Mouse (Mus musculus) liver, embryonic 13.5 days (tissue): ENCODE results near the gene Cfap97. TPM values are rescaled to one million over a fixed set of nuclear protein-coding genes. Genes with fewer than 3 reads are reported as not detected.
"Not testable (repeated sequence)": the region's sequence is repeated elsewhere in the genome, so short reads cannot be mapped to it uniquely, and the experiment has no call there.

Experiments
- ATAC-seq: fragments of 200-750 bp; cut with Nextera tagmentation; 2 replicates; pipeline ENCODE4 v1.8.0; 2017; ENCODE audit warnings: low read depth, mild to moderate bottlenecking, moderate number of reproducible peaks, moderate library complexity
- DNase-seq: peaks from one replicate; pipeline ENCODE4 v3.0.0; 2022
- H3K27ac ChIP-seq: fragments of 300-500 bp; sonication (generic); 2 replicates; pipeline ENCODE4 v1.5.1; 2015; ENCODE audit warnings: moderate library complexity, mild to moderate bottlenecking, inconsistent platforms
- H3K27me3 ChIP-seq: fragments of 300-500 bp; sonication (generic); 2 replicates; pipeline ENCODE4 v1.6.1; 2015; ENCODE audit warnings: mild to moderate bottlenecking, inconsistent platforms
- H3K36me3 ChIP-seq: fragments of 300-500 bp; sonication (generic); 2 replicates; pipeline ENCODE4 v1.6.1; 2015; ENCODE audit warnings: mild to moderate bottlenecking, inconsistent platforms
- H3K4me1 ChIP-seq: fragments of 300-500 bp; sonication (generic); replicated peaks from 2 replicates; pipeline ENCODE4 v1.6.1; 2015; ENCODE audit warnings: inconsistent platforms
- H3K4me2 ChIP-seq: fragments of 300-500 bp; sonication (generic); 2 replicates; pipeline ENCODE4 v1.6.1; 2015; ENCODE audit warnings: inconsistent platforms, mild to moderate bottlenecking, moderate library complexity
- H3K4me3 ChIP-seq: fragments of 300-500 bp; sonication (generic); replicated peaks from 2 replicates; pipeline ENCODE4 v1.5.1; 2015; ENCODE audit warnings: mild to moderate bottlenecking, inconsistent platforms
- H3K9ac ChIP-seq: fragments of 300-500 bp; sonication (generic); 2 replicates; pipeline ENCODE4 v1.6.1; 2015; ENCODE audit warnings: mild to moderate bottlenecking, inconsistent platforms
- H3K9me3 ChIP-seq: fragments of 300-500 bp; sonication (generic); replicated peaks from 2 replicates; pipeline ENCODE4 v1.6.1; 2016; ENCODE audit warnings: inconsistent platforms
- WGBS: fragments of 180-500 bp; shearing (Covaris S2); methylation state at CpG from one replicate; pipeline ENCODE4 v1.1.7; 2015; ENCODE audit not compliant: insufficient replicate concordance; 5-methylcytosine and 5-hydroxymethylcytosine counted together
- polyA plus RNA-seq: library from polyadenylated mRNA; unstranded; fragments of >200 nt; fragmentation: Nextera tagmentation; extraction: Ambion mirVana; gene quantifications from 2 replicates; pipeline ENCODE4 v1.2.1, GENCODE M21; 2015

Cfap97 gene
- polyA plus RNA-seq: 9.2 and 13.3 TPM in 2 replicates

GRCm38 (mm10) chr8:46151202-46152062 lies at the start of gene Cfap97:
Gene Cfap97, plus strand, starts transcription at chr8:46151771.
- Histone ChIP-seq H3K4me3 (peak within 1 kb of the TSS; percentile 82), H3K36me3 (no peaks in the 10 kb centered on the region), H3K9ac (peak within 1 kb of the TSS; percentile 87), H3K27ac (peak within 1 kb of the TSS; percentile 18; the same call in 1 of the 2 replicates), H3K27me3 (peaks cover 21% of the 10 kb centered on the region; the same call in 1 of the 2 replicates), H3K9me3 (no peaks in the 10 kb centered on the region), H3K4me1 (peaks cover 27% of the 10 kb centered on the region), H3K4me2 (peak within 1 kb of the TSS; percentile 99)
- DNase-seq: peak; percentile 30
- WGBS: 1% methylated on average over 65 of the region's 75 CpGs
- ATAC-seq: peak; percentile 76

DNA sequence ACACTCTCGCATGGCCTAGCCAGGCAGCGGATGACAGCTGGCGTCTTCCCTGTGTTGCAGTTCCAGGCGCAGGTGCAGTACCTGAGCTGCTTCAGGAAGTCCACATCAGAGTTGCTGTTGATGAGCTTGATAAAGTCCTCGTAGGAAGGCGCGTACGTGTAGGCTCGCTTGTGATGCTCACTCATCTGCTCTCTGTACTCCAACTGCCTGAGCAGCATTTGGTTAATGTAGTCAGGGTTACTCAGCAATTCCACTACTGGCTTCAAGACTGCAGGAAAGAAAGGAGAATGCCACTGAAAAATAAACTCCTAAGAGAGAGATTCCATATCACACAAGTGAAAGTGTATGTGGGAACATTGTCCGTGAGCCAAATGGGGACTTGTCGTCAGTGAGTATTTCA lies 48.1 kb upstream of the Cfap97 start:
- no peak for DNase-seq
- Histone ChIP-seq H3K36me3 (peaks cover 28% of the 10 kb centered on the region), H3K4me3 (no peak overlapping the region), H3K4me1 (no peaks in the 10 kb centered on the region), H3K27ac (no peak overlapping the region), H3K27me3 (no peaks in the 10 kb centered on the region), H3K9me3 (no peaks in the 10 kb centered on the region), H3K9ac (no peak overlapping the region), H3K4me2 (no peak overlapping the region)
- no peak for ATAC-seq
- WGBS: 85% methylated on average over 11 of the region's 11 CpGs

DNA sequence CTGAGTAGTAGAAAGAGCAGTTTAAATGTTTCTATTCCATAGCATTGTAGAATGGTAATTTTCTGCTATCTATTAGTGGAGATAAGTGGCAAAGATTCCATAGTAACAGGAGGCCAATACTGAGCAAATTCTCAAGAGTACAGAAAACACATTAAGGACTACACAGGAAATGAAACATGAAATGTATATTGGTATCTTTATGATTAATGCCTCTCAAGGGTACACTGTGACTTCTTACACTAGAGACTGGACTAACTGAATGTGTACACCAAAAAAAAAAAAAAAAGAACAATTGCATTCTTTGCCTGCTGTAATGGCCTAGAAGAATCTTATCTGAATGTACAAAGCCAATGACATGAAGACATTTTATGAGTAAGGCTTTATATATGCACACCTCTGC lies 43.9 kb upstream of the Cfap97 start:
- H3K9me3 ChIP-seq: no peaks in the 10 kb centered on the region
- H3K4me3 ChIP-seq: no peak overlapping the region
- H3K27me3 ChIP-seq: no peaks in the 10 kb centered on the region
- ATAC-seq (no peak), DNase-seq (no peak)
- no peak overlapping the region for H3K27ac ChIP-seq
- H3K4me1 ChIP-seq: no peaks in the 10 kb centered on the region
- no peak overlapping the region for H3K9ac ChIP-seq
- peaks cover 10% of the 10 kb centered on the region for H3K36me3 ChIP-seq
- no peak overlapping the region for H3K4me2 ChIP-seq

- H3K4me3 ChIP-seq, ATAC-seq: not testable (repeated sequence)
Observed at GRCm38 (mm10) chr8:46113421-46114170, 38.0 kb upstream of the Cfap97 start.

GRCm38 (mm10) chr8:46117172-46117571 lies 34.4 kb upstream of the Cfap97 start:
- no peak for ATAC-seq
- Histone ChIP-seq H3K9me3 (no peaks in the 10 kb centered on the region), H3K27me3 (no peaks in the 10 kb centered on the region), H3K4me1 (no peaks in the 10 kb centered on the region), H3K4me2 (no peak overlapping the region), H3K36me3 (peaks cover 7% of the 10 kb centered on the region), H3K27ac (no peak overlapping the region), H3K4me3 (no peak overlapping the region), H3K9ac (no peak overlapping the region)
- no peak for DNase-seq
- 76% methylated on average over 3 of the region's 3 CpGs for WGBS

More at GRCm38 (mm10) chr8:46113421-46114170, 38.0 kb upstream of the Cfap97 start:
- H3K27ac ChIP-seq, H3K4me1 ChIP-seq, H3K4me2 ChIP-seq, H3K27me3 ChIP-seq, DNase-seq, H3K9me3 ChIP-seq, H3K9ac ChIP-seq, H3K36me3 ChIP-seq: not testable (repeated sequence)

- no peak for DNase-seq
- Histone ChIP-seq H3K36me3 (peaks cover 7% of the 10 kb centered on the region), H3K27ac (no peak overlapping the region), H3K4me1 (no peaks in the 10 kb centered on the region), H3K27me3 (no peaks in the 10 kb centered on the region), H3K4me3 (no peak overlapping the region), H3K4me2 (no peak overlapping the region), H3K9ac (no peak overlapping the region), H3K9me3 (no peaks in the 10 kb centered on the region)
- ATAC-seq: no peak
- 77% methylated on average over 3 of the region's 3 CpGs for WGBS
Observed at GRCm38 (mm10) chr8:46119176-46119575, 32.4 kb upstream of the Cfap97 start.

DNA sequence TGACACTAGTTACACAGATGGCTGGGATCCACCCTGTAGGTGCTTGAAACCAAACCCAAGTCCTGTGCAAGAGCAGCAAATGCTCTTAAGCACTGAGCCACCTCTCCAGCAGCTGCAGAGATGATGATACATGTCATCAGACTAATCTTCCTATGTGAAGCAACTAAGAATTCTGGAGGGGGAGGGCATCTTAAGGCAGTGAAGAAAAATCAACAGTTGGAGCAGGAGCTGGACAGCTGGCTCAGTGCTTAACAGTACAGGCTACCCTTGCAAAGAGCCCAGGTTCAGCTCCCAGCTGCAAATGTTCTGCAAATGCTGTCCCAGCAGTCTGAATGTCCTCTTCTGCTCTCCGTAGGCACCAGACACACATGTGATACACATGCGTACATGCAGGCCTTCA lies 29.1 kb upstream of the Cfap97 start:
- H3K9me3 ChIP-seq: no peaks in the 10 kb centered on the region
- no peak overlapping the region for H3K4me2 ChIP-seq
- 89% methylated on average over 2 of the region's 2 CpGs for WGBS
- no peak overlapping the region for H3K4me3 ChIP-seq
- DNase-seq (no peak), ATAC-seq (no peak)
- H3K27ac ChIP-seq: no peak overlapping the region
- no peaks in the 10 kb centered on the region for H3K27me3 ChIP-seq
- no peak overlapping the region for H3K9ac ChIP-seq
- H3K4me1 ChIP-seq: no peaks in the 10 kb centered on the region
- no peaks in the 10 kb centered on the region for H3K36me3 ChIP-seq

GRCm38 (mm10) chr8:46130426-46130825 lies 21.1 kb upstream of the Cfap97 start:
- no peak overlapping the region for H3K9ac ChIP-seq
- no peak overlapping the region for H3K4me2 ChIP-seq
- H3K9me3 ChIP-seq: no peaks in the 10 kb centered on the region
- no peaks in the 10 kb centered on the region for H3K27me3 ChIP-seq
- no peak for DNase-seq
- H3K36me3 ChIP-seq: peaks cover 6% of the 10 kb centered on the region
- 66% methylated on average over 2 of the region's 2 CpGs for WGBS
- no peak overlapping the region for H3K4me3 ChIP-seq
- ATAC-seq: no peak
- H3K27ac ChIP-seq: no peak overlapping the region
- H3K4me1 ChIP-seq: no peaks in the 10 kb centered on the region

DNA sequence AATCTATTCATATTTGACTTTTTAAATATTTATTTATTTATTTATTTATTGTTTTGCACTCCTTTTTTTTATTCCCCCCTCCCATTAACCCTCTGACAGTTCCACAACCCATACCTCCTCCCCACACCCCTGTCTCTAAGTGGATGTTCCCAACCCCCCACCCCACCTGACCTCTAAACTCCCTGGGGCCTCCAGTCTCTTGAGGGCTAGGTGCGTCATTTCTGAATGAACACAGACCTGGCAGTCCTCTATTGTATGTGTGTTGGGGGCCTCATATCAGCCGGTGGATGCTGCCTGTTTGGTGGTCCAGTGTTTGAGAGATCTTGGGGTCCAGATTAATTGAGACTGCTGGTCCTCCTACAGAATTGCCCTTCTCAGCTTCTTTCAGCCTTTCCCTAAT lies 16.0 kb upstream of the Cfap97 start:
- not testable (repeated sequence) for H3K9me3 ChIP-seq, H3K4me2 ChIP-seq, H3K36me3 ChIP-seq, H3K9ac ChIP-seq, ATAC-seq, H3K27me3 ChIP-seq, DNase-seq, H3K4me3 ChIP-seq, H3K27ac ChIP-seq, H3K4me1 ChIP-seq
- 76% methylated on average over 2 of the region's 2 CpGs for WGBS

DNA sequence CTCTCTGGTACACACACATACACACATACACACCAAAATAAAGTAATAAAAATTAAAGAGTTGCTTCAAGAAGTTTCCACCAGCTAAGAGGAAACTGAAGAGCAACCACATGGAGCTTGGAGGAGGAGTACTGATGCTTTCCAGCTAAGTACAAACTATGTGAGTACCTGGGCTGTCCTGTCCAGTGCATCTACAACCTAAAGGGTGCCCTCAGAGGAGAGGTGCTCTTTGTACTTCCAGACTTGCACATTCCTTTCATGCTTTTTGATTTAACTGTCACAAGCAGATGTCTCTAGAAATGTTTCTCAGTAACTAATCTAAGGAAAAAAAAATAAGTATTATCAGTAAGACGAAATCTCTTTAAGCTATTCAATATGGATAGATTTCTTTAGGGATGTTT lies 14.2 kb upstream of the Cfap97 start:
- WGBS: 74% methylated on average over 1 of the region's 1 CpGs
- H3K4me1 ChIP-seq: peaks cover 4% of the 10 kb centered on the region; the same call in 1 of the 2 replicates
- no peak overlapping the region for H3K9ac ChIP-seq
- no peak overlapping the region for H3K4me2 ChIP-seq
- H3K27me3 ChIP-seq: no peaks in the 10 kb centered on the region
- DNase-seq (no peak), ATAC-seq (no peak)
- H3K4me3 ChIP-seq: no peak overlapping the region
- H3K36me3 ChIP-seq: peaks cover 6% of the 10 kb centered on the region
- no peak overlapping the region for H3K27ac ChIP-seq
- H3K9me3 ChIP-seq: no peaks in the 10 kb centered on the region

- H3K27ac ChIP-seq: no peak overlapping the region
- ATAC-seq (no peak), DNase-seq (no peak)
- no peak overlapping the region for H3K4me2 ChIP-seq
- H3K4me3 ChIP-seq: no peak overlapping the region
- H3K36me3 ChIP-seq: peaks cover 6% of the 10 kb centered on the region
- no peaks in the 10 kb centered on the region for H3K27me3 ChIP-seq
- H3K4me1 ChIP-seq: peaks cover 7% of the 10 kb centered on the region
- no peak overlapping the region for H3K9ac ChIP-seq
- H3K9me3 ChIP-seq: no peaks in the 10 kb centered on the region
- 76% methylated on average over 10 of the region's 10 CpGs for WGBS
Observed at GRCm38 (mm10) chr8:46137843-46138596, 13.6 kb upstream of the Cfap97 start.
